Mouse (Mus musculus): Measurements from ENCODE around the gene Slc12a5. TPM values are rescaled to one million over a fixed set of nuclear protein-coding genes. Genes with fewer than 3 reads are reported as not detected.

Slc12a5 gene
- polyA plus RNA-seq, 1 experiment from 2014 or later = 0.39 TPM

DNA sequence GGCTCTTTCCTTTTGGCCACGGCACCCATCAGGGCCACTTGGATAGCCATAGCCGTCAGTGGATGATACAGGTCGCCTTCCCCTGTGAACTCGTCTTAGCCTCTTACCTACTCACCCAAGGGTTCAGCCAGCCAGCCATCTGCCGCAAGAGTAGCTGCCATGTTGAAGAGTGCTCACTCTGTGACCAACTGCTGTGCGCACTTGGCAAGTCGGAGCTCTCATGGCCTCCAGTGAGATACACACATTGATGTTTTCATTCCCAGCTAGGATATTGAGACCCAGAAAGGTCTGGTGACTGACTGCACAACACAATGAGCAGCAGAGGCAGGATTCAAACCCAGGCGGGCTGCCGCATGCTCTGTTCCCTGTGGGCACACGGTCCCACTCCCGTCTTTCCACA, 33.6 kb downstream of the Slc12a5 start:
- Histone ChIP-seq H3K4me1 (ENCODE audit: insufficient read depth) (peaks cover 11% of the 10 kb centered on the region), H3K9me3 (ENCODE audit: low read length) (no peaks in the 10 kb centered on the region), H3K9ac (replicated peaks) (no peak overlapping the region), H3K36me3 (replicated peaks; ENCODE audit: insufficient read depth, low read length) (no peaks in the 10 kb centered on the region), H3K4me3 (ENCODE audit: low read depth, low read length) (no peak overlapping the region), H3K27ac (ENCODE audit: low read depth) (no peak overlapping the region), H3K27me3 (ENCODE audit: insufficient read depth, low read length) (peaks cover 35% of the 10 kb centered on the region), H3K4me2 (ENCODE audit: low read depth, low read length) (no peak overlapping the region)
- WGBS (ENCODE audit: insufficient replicate concordance) = 82% methylated on average over 11 of the region's 11 CpGs
- TF ChIP-seq CTCF (IDR thresholded peaks at IDR 0.05; ENCODE audit: low read depth) = no peak
- TF ChIP-seq EP300 (IDR thresholded peaks at IDR 0.05; ENCODE audit: low read depth) = no peak
- ATAC-seq (no peak), DNase-seq (no peak)

DNA sequence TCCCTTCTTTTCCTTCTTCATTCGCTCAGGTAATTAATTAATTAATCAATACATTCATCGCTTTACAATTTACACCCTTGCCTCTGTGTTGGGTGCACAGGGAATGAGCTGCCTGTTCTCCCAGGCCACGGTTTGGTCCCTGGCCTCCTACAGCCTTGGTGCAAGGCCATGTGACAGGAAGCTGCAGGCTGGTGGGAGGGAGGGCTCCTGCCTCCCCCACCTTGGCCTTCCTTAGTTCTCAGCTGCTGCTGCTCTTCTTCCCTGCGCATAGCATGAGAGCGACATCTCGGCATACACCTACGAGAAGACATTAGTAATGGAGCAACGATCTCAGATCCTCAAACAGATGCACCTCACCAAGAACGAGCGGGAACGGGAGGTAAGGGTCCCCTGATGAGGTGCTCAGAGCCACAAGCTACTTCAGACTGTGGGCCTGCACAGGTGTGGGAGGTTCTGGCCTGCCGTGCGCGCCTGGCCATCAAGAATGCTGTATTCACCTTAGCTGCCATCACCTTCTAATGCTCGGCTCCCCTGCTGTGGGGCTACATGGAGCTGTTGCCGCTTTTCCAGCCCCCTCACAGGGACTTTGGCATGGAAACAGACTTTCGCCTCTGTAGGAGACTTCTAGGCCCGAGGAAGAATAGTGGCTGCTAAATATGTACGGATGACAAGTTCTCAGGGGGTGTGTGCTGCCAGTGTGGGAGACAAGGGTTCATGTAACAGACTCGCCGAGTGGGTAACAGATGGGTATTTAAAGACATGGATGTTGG, 34.2 kb downstream of the Slc12a5 start:
- no peak overlapping the region for H3K4me2 ChIP-seq (ENCODE audit: low read depth, low read length)
- WGBS (ENCODE audit: insufficient replicate concordance) = 56% methylated on average over 21 of the region's 21 CpGs
- H3K27me3 ChIP-seq (ENCODE audit: insufficient read depth, low read length) = peaks cover 35% of the 10 kb centered on the region
- no peaks in the 10 kb centered on the region; the same call in 1 of the 2 replicates for H3K36me3 ChIP-seq (replicated peaks; ENCODE audit: insufficient read depth, low read length)
- H3K9me3 ChIP-seq (ENCODE audit: low read length) = no peaks in the 10 kb centered on the region
- no peak for DNase-seq
- ATAC-seq = no peak
- peaks cover 11% of the 10 kb centered on the region for H3K4me1 ChIP-seq (ENCODE audit: insufficient read depth)
- no peak overlapping the region for H3K4me3 ChIP-seq (ENCODE audit: low read depth, low read length)
- no peak overlapping the region for H3K9ac ChIP-seq (replicated peaks)
- no peak for TF ChIP-seq CTCF (IDR thresholded peaks at IDR 0.05; ENCODE audit: low read depth)
- TF ChIP-seq EP300 (IDR thresholded peaks at IDR 0.05; ENCODE audit: low read depth) = no peak
- H3K27ac ChIP-seq (ENCODE audit: low read depth) = no peak overlapping the region

DNA sequence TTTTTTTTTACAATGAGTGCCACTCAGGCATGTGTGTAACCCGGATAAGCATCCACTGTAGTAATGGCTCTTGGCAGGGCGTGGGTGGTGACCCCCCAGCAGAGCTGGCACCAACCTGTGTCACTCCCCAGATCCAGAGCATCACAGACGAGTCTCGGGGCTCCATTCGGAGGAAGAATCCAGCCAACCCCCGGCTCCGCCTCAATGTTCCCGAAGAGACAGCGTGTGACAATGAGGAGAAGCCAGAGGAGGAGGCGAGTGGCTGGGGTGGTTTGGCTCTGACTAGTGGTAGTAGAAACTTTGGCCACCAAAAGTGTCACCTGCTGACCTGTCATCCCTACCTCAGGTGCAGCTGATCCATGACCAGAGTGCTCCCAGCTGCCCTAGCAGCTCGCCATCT, 35.4 kb downstream of the Slc12a5 start:
- WGBS (ENCODE audit: insufficient replicate concordance) = 70% methylated on average over 11 of the region's 11 CpGs
- TF ChIP-seq EP300 (IDR thresholded peaks at IDR 0.05; ENCODE audit: low read depth) (no peak), CTCF (IDR thresholded peaks at IDR 0.05; ENCODE audit: low read depth) (no peak)

DNA sequence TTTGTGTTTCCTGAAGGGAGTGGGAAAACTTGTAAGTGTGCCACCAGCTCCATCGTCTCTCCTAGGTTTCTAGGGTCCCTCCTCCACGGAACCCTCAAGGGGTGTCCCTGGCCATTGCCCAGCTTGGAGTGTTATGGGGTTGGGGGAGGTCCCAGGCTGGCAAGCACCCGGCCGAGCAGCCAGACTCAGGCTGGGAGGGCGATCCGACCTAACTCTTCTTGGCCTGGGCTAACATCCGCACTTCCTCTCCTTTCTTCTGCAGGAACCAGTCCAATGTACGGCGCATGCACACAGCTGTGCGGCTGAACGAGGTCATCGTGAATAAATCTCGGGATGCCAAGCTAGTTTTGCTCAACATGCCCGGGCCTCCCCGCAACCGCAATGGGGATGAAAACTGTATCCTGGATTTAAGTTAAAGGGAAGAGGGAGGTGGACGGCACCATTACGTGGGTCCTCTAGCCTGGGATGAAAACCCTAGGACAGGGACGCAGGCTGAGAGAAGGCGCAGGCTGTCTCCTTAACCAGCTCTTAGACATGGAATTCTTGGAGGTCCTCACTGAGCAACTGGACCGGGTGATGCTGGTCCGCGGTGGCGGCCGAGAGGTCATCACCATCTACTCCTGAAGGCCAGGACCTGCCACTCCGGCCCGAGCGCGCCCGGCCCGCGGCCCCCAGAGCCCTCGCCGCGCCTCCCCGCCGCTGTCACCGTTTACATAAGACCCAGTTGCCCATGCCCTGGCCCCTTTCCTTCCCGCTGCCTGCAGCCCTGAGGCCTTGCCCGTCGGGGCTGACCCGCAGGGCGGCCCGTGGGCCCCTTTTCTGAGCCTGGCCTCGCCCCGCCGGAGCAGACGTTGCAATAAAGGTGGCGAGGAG, 36.5 kb downstream of the Slc12a5 start:
- ATAC-seq (no peak), DNase-seq (no peak)
- Histone ChIP-seq H3K4me3 (ENCODE audit: low read depth, low read length) (peak overlapping the region; percentile 36), H3K27me3 (ENCODE audit: insufficient read depth, low read length) (peaks cover 35% of the 10 kb centered on the region), H3K36me3 (replicated peaks; ENCODE audit: insufficient read depth, low read length) (peaks cover 17% of the 10 kb centered on the region), H3K4me1 (ENCODE audit: insufficient read depth) (peaks cover 11% of the 10 kb centered on the region), H3K27ac (ENCODE audit: low read depth) (no peak overlapping the region), H3K9ac (replicated peaks) (0 out of 2 replicates have a peak overlapping the region, but pooled peaks have one; percentile 16), H3K4me2 (ENCODE audit: low read depth, low read length) (peak overlapping the region; percentile 69), H3K9me3 (ENCODE audit: low read length) (no peaks in the 10 kb centered on the region)
- WGBS (ENCODE audit: insufficient replicate concordance) = 9% methylated on average over 48 of the region's 49 CpGs
- TF ChIP-seq CTCF (IDR thresholded peaks at IDR 0.05; ENCODE audit: low read depth) (no peak), EP300 (IDR thresholded peaks at IDR 0.05; ENCODE audit: low read depth) (no peak)

More for the DNA sequence above, 35.4 kb downstream of the Slc12a5 start:
- ATAC-seq = no peak
- Histone ChIP-seq H3K4me3 (ENCODE audit: low read depth, low read length) (no peak overlapping the region), H3K27me3 (ENCODE audit: insufficient read depth, low read length) (peaks cover 35% of the 10 kb centered on the region), H3K9me3 (ENCODE audit: low read length) (no peaks in the 10 kb centered on the region), H3K4me2 (ENCODE audit: low read depth, low read length) (no peak overlapping the region), H3K4me1 (ENCODE audit: insufficient read depth) (peaks cover 11% of the 10 kb centered on the region), H3K27ac (ENCODE audit: low read depth) (no peak overlapping the region), H3K36me3 (replicated peaks; ENCODE audit: insufficient read depth, low read length) (peaks cover 6% of the 10 kb centered on the region; the same call in 1 of the 2 replicates), H3K9ac (replicated peaks) (no peak overlapping the region)
- DNase-seq = no peak

DNA sequence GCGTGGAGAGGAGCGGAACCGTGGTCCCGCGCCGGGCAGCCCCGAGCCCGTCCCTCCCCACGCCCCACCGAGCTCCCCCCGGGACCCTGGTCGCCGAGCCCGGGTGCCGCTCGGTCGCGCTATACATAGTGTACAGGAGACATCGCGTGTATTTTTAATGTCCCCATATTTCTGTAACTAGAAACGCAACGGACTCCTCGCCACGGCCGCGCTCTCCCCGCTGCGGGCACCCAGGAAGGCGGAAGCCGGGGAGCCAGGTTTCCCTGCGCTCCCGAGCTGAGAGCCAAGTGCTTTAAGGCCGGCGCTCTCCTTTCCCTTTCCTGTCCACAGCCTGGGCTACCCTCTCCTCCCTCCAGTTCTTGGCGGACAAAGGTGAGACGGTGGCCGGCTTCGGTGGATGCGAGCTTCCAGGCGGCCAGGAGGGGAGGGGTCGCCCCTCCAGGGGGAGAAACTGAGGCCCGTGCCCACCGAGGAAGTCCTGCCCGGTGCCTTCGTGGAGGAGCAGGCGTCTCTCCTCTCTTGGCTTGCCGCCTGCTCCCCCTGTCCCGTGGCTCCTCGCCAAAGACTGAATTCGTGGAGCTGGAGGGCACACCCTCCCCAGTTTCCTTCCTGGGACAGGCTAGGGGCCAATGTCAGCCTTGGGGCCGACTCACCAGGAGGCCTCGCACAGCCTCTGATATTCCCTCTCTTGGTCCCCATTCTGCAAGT, 37.3 kb downstream of the Slc12a5 start:
- Histone ChIP-seq H3K4me3 (ENCODE audit: low read depth, low read length) (peak overlapping the region; percentile 36), H3K27me3 (ENCODE audit: insufficient read depth, low read length) (peaks cover 35% of the 10 kb centered on the region), H3K27ac (ENCODE audit: low read depth) (no peak overlapping the region), H3K36me3 (replicated peaks; ENCODE audit: insufficient read depth, low read length) (peaks cover 24% of the 10 kb centered on the region), H3K9ac (replicated peaks) (peak overlapping the region; percentile 16; the same call in 1 of the 2 replicates), H3K9me3 (ENCODE audit: low read length) (no peaks in the 10 kb centered on the region), H3K4me2 (ENCODE audit: low read depth, low read length) (peak overlapping the region; percentile 69), H3K4me1 (ENCODE audit: insufficient read depth) (peaks cover 11% of the 10 kb centered on the region)
- 1% methylated on average over 51 of the region's 52 CpGs for WGBS (ENCODE audit: insufficient replicate concordance)
- DNase-seq = peak; percentile 36
- peak; percentile 10; the same call in 1 of the 2 replicates for ATAC-seq
- TF ChIP-seq EP300 (IDR thresholded peaks at IDR 0.05; ENCODE audit: low read depth) (no peak), CTCF (IDR thresholded peaks at IDR 0.05; ENCODE audit: low read depth) (no peak)
